ENCODE assay signal across 20 mouse cellular contexts in the genomic region with DNA sequence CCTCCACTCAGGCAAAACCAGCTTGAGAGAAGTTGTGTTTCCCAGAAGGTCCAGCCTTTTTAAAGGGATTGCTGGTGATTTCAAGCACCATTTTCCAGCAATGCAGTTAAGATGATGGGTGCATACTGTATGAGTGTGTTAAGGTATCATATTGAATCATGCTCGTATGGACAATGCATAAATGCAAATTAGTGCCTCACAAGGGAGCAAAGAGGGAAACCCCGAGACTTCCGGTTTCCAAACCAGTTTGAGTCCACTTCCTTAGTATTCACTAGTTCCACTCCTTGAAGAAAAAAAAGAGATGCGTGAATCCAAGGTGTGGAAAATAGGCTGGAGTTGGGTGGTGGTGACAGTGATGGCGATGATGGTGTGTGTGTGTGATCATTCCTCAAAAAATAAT. TPM values are rescaled to one million over a fixed set of nuclear protein-coding genes. Genes with fewer than 3 reads are reported as not detected.
"Had no signal": no experiment of that assay in that cellular context is flagged by ENCODE, and none has a peak within 500 bp of the region (broad histone marks: within the 10 kb centered on the region; RNA-seq: fewer than 3 reads in every experiment).

No protein-coding gene starts in this region.

- ATAC-seq: midbrain, embryonic 13.5 days; midbrain, embryonic 15.5 days had no signal

- H3K4me1 ChIP-seq: megakaryocyte, embryonic 14.5 days; midbrain, embryonic 13.5 days; midbrain, embryonic 15.5 days; neural tube, embryonic 12.5 days had no signal

- H3K27ac ChIP-seq: midbrain, embryonic 13.5 days; midbrain, embryonic 15.5 days; neural tube, embryonic 12.5 days had no signal

- H3K4me3 ChIP-seq: megakaryocyte, embryonic 14.5 days; midbrain, embryonic 13.5 days; midbrain, embryonic 15.5 days; neural tube, embryonic 12.5 days had no signal

- DNase-seq: lung, adult 18-20 months; lung, embryonic 14.5 days; lung, postnatal 10 days; lung, postnatal 4 days; right cerebral cortex, postnatal 14 days; spleen, adult 18-20 months; thymus, adult 18-20 months; thymus, postnatal 14 days; thymus, postnatal 36 days had no signal

RNA-seq across cellular contexts. Expression of a gene that starts 7.9 kb away (rescaled TPM):
- total RNA-seq: monocyte, adult 5-6 weeks; neutrophil, adult 5-6 weeks had no signal
- polyA plus RNA-seq: lung, embryonic 14.5 days; lung, embryonic 16.5 days; midbrain, embryonic 11.5 days; midbrain, embryonic 13.5 days; midbrain, embryonic 15.5 days; midbrain, postnatal 0 days; neural tube, embryonic 14.5 days; stomach, embryonic 14.5 days had no signal
